Mouse (Mus musculus) mature B cell (primary cell): ENCODE results near the gene Gm21983.

ENCODE experiments used
- in situ Hi-C: fragments of 300-500 bp; cut with MboI; formaldehyde crosslinking; loops from 2 replicates; pipeline ENCODE4 v1.14.3; 2019

Gm21983 gene

DNA sequence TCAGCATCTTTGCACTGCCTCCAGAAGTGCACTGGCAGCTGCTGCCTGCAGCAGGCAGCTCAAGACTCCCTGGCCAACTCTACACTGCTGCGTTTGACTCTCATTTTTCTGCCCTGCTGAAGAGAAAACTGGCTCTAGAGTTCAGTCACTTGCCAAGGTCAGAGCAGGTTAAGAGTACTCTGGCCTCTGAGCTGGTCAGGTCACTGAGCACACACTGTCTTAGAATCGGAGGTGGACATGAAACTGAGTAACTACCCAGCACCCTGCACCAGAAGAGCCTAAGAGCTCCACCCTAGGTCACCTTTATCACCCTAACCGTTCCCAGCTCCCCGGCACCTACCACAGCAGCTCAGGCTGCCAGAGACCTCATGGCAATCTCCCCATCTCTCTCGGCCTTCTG is 5.1 kb upstream of the Gm21983 start:
- in situ Hi-C loops: no loop called here

DNA sequence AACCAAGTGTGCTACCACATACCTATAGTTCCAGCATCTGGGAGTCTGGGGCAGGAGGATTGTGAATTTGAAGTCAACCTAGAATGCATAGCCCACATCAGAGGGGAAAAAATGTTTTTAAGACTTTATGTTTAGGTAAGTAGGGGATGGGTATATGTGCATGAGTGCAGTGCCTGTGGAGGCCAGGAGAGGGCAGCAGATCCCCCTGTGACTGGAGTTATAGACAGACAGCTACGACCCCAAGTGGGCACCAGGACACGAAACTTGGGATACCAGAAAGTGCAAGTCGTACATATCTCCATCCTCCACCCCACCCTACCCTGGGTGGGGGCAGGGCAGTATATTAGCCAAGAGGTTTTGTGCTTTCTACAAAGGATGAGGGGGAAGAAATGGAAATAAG is 4.1 kb upstream of the Gm21983 start:
- in situ Hi-C loops: no loop called here

- in situ Hi-C loops: no loop called here
Measured at GRCm38 (mm10) chr7:27182498-27182897, 1.6 kb upstream of the Gm21983 start.

DNA sequence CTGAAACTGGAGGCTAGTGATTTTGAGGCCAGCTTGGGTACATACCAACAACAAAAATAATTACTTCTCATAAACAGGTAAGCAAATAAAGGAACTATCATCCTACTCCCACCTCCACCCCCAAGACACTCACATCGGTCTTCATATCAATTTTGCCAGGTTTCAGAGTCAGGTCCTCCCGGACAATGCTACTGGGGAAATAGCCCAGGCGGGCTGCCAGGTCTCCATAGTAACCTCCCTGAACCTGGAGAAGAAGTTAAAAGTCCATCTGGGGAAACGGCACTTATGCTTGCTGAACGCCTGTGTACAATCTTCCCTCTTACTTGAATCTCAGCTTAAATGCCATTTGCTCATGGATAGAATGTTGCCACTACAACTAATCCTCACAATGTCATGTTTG is 850 bp downstream of the Gm21983 start:
- in situ Hi-C loops: no loop called here

DNA sequence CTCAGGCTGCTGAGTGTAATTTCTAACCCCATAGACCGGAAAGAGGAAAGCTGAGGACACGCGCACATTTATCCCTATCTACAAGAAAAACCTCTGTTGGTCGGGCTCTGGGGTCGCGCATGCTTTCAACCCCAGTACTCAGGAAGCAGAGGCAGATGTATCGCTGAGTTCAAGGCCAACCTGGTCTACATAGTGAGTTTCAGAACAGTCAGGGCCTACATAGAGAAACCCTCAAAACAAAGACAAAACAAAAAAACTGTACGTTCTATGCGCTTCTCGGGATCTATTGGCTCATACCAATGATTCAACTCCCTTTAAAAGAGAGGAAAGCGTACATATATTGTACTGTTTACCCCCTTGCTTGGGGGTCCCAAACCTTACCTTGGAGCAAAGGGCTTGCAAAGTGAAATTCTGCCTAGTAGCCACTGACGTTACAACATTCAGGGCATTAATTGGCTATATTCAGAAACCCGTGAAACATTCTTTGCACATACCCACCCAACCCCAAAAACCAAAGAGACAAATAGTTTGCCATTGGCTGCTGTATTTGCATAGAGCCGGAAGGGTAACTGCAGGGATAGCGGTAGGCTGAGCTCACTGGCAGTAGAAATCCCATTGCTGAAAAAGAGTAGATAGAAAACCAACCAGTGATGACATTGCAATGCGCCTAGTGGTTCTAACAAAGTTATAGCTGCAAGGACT is 1.5 kb downstream of the Gm21983 start:
- in situ Hi-C loops: no loop called here

GRCm38 (mm10) chr7:27178324-27179216 is 2.3 kb downstream of the Gm21983 start, which contains the start of gene Rab4b:
Gene Rab4b, minus strand, starts transcription at chr7:27178896.
- in situ Hi-C loops: no loop called here

DNA sequence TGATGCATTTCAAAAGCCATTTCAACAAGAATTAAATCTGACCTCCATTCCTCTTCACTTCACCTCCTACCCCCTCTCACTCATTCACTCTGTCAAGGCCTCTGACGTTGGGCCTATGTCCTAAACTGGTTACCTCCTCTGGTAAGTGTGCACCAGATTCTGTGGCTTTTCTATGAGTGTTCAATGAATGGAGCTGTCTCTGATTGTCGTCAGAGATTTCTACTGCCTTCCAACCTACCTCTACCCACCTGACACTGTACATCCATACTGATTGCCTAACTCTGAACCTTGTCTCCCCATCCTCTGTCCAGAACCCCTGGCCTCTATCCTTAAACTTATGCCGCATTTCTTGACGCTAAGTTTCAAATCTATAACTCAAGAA is 3.0 kb downstream of the Gm21983 start:
- in situ Hi-C loops: no loop called here

DNA sequence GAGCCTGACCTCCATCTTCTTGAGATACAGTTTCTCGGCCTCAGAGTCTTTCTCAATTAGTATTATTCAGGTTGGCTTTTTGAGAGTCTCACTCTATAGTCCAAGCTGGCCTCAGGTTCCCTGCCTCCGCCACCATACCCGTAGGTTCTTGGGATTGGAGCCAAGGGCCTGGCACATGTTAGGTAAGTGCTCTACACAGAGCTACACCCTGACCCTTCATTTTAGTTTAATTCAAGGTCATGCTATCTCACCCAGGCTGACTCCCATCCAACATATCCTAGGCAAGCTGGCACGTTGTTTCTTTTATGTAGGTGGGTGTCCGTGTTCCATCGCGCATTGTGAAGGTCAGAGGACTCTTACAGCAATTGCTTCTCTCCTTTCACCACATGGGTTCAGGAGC is 6.0 kb downstream of the Gm21983 start:
- in situ Hi-C loops: no loop called here

GRCm38 (mm10) chr7:27174496-27174895 is 6.4 kb downstream of the Gm21983 start:
- in situ Hi-C loops: no loop called here

DNA sequence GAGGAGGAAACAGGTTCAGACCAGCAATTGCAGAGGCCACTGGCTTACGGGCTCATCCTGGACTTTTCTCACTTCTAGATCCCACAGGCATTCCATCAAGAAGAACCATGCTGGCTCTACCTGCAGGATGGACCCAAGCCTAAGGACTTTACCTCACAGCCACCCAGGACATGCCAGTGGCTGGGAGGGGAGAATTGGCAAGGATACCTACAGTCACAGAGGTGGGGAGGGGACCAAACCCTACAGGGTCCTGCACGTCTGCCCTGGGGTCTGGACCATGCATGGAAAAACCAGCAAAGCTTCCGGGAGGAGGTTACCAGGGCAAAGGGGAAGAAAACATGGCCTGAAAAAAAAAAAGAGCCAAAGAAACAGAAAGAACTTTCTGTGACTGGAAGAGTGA is 9.9 kb downstream of the Gm21983 start:
- in situ Hi-C loops: no loop called here

DNA sequence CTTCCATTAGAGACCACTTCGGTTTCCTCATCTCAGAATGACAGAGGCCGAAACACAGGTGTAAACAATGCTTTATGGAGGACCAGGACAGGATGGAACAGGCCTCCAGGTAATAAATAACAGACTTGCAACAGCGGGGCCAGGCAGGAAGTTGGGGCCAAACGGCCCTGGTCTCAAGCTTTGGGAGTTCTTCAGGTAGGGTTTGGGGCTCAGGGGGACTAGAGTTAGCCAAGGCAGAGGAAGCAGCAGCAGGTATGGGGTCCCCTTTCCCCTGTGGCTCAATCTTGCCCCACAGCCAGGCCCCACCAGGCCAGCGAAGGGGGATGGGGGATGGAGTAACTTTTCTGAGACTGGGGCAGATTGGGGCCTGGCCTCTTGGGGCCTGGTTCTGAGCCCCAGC is 12.5 kb downstream of the Gm21983 start:
- in situ Hi-C loops: no loop called here

DNA sequence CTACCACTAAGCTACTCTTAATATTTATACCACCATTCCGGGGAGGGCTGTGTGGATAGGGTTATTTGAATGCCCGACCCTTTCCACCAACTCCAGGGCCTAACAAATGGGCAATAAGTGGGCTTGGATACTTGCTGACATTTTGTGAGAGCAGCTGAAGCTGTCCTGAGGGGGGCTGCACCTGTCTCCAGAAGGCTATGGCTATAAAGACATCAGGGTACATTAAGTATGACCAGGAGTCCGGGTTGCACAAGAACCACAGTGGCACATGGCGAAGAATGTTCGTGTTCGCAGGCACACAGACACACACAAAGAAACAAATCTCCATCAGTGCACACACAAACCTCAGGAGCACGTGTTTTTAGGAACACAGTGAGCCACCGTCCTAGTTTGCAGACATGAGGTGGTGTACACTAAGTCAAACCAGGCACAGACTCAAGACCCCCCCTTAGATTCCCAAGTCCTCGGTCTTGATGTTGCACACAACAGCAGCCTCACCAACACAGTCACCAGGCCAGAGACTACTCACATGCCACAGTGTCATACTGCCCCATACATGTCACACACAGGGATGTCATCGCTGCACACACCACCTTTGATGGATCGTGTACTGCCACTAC is 13.3 kb downstream of the Gm21983 start:
- in situ Hi-C loops: no loop called here

GRCm38 (mm10) chr7:27166614-27167474 is 14.0 kb downstream of the Gm21983 start, which contains the start of gene Egln2:
Gene Egln2, minus strand, starts transcription at chr7:27166802.
- in situ Hi-C loops: no loop called here

DNA sequence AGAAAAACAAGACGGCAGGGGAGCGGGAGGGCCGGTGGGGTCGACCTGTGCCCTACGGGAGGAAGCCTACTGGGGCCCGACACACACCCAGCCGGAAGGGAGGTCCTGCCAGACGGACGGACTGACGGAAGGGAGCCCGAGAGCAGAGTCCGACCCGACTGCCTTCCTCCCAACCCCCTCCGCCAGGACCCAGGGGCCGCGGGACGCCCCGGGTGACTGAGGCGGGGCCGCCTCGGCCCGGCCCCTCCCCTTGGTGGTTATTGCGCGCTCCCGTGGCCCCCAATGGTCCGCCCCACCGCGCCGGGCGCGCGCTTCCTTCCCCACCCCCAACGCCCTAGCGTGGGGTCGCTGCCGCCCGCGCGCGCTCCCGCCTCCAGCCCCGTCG is 14.7 kb downstream of the Gm21983 start:
- in situ Hi-C loops: no loop called here

- in situ Hi-C loops: no loop called here
Measured at GRCm38 (mm10) chr7:27165696-27166095, 15.2 kb downstream of the Gm21983 start.

GRCm38 (mm10) chr7:27165007-27165655 is 15.8 kb downstream of the Gm21983 start:
- in situ Hi-C loops: no loop called here

DNA sequence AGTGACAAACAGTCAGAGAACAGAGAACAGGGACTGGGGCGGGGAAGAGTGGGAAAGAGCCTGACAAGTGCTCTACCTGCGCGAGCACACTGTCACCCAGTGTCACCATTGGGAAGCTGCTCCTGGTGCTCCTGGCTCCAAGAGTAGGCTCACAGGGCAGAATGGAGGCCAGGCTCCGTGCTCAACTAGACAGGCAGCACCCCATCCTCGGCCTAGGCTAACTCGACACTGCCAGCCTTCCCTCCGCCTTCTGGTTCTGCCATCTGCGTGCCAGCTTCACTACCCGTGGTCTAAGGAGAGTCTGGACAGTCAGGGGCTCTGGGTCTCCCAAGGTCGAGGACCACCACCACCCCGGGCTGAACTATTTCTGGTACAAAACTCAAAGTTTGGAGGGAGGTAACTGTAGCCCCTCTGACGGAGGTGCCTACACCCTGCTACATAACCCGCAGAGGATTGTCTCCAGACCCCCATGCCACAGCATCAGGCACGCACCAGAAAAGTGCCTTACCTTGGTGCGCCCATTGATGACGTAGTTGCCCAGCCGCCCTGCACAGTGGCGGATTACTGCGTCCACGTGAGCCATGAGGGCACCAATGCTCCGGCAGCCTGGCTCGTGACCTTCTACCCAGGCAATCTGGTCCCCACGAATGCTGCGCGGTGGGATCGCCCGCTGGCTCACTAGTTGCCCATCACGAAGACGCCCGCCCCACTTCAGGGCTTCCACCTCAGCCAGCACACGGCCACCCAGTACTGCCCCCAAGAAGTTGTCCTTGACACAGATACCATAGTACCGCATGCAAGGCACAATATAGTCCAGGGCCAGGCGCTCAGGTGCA is 16.6 kb downstream of the Gm21983 start:
- in situ Hi-C loops: no loop called here

GRCm38 (mm10) chr7:27163450-27163805 is 17.5 kb downstream of the Gm21983 start:
- in situ Hi-C loops: no loop called here

- in situ Hi-C loops: no loop called here
Measured at GRCm38 (mm10) chr7:27162780-27163449, 18.0 kb downstream of the Gm21983 start.

GRCm38 (mm10) chr7:27161744-27162143 is 19.1 kb downstream of the Gm21983 start:
- in situ Hi-C loops: no loop called here
